Mouse (Mus musculus) CH12.LX (cell line): ENCODE data around the gene Rcc1l. TPM values are rescaled to one million over a fixed set of nuclear protein-coding genes. Genes with fewer than 3 reads are reported as not detected.

Source experiments
- DNase-seq: peaks from one replicate; pipeline ENCODE4 v3.0.0-alpha.2; 2013; ENCODE audit errors: extremely low read depth
- H3K27ac ChIP-seq: 2 replicates; pipeline ENCODE4 v1.5.1; 2012; ENCODE audit warnings: low read depth, mild to moderate bottlenecking, control low read depth, moderate library complexity; ENCODE audit not compliant: insufficient read depth
- H3K27me3 ChIP-seq: replicated peaks from 2 replicates; pipeline ENCODE3; 2012; ENCODE audit warnings: inconsistent platforms
- H3K36me3 ChIP-seq, 2 experiments: replicated peaks in 1 of 2; 2 replicates each; pipeline versions ENCODE3 to v1.6.1; 2012; ENCODE audit warnings: inconsistent platforms in 1 of 2, low read length in 1 of 2, mild to moderate bottlenecking in 1 of 2, mixed read lengths in 1 of 2, moderate library complexity in 1 of 2; ENCODE audit not compliant: control insufficient read depth in 1 of 2, insufficient read depth in 1 of 2
- H3K4me1 ChIP-seq, 2 experiments: 2 replicates each; pipeline ENCODE4 v1.6.1; 2012; ENCODE audit warnings: inconsistent platforms in 1 of 2, moderate library complexity in 1 of 2; ENCODE audit not compliant: insufficient read depth in 2 of 2, control insufficient read depth in 1 of 2
- H3K4me2 ChIP-seq: 2 replicates; pipeline ENCODE4 v1.6.1; 2012; ENCODE audit warnings: low read depth, mild to moderate bottlenecking, control low read depth; ENCODE audit not compliant: poor library complexity, insufficient read depth, severe bottlenecking
- H3K4me3 ChIP-seq, 3 experiments: fragments of 150-350 bp in 1 of 3; sonication (generic) in 1 of 3; replicated peaks in 1 of 3; 2 replicates each; pipeline versions ENCODE3 to v1.5.1; 2011 to 2012; ENCODE audit warnings: low read depth in 2 of 3, low read length in 2 of 3, mild to moderate bottlenecking in 2 of 3, moderate library complexity in 2 of 3, control low read depth in 1 of 3, improper control_type of control experiment in 1 of 3, inconsistent platforms in 1 of 3, mixed read lengths in 1 of 3; ENCODE audit not compliant: poor library complexity in 1 of 3
- H3K79me2 ChIP-seq: replicated peaks from 2 replicates; pipeline ENCODE4 v1.6.1; 2012; ENCODE audit warnings: mild to moderate bottlenecking, moderate library complexity; ENCODE audit not compliant: control insufficient read depth, poor library complexity, insufficient read depth, severe bottlenecking; ENCODE audit errors: extremely low read depth
- H3K9ac ChIP-seq: 2 replicates; pipeline ENCODE4 v1.6.1; 2012; ENCODE audit warnings: low read depth, mild to moderate bottlenecking, control low read depth, moderate library complexity; ENCODE audit not compliant: insufficient read depth
- H3K9me3 ChIP-seq: replicated peaks from 2 replicates; pipeline ENCODE3; 2012; ENCODE audit warnings: low read length, inconsistent platforms, mixed read lengths
- BHLHE40 ChIP-seq: IDR thresholded peaks from 2 replicates; pipeline ENCODE4 v1.6.1; 2011; ENCODE audit warnings: mild to moderate bottlenecking, low read depth, low read length, improper control_type of control experiment
- CHD1 ChIP-seq: IDR thresholded peaks from 2 replicates; pipeline ENCODE4 v1.6.1; 2012; ENCODE audit warnings: low read depth, low read length, improper control_type of control experiment, inconsistent platforms
- CTCF ChIP-seq, 2 experiments: IDR thresholded peaks in 1 of 2; conservative IDR thresholded peaks in 1 of 2; 2 replicates each; pipeline ENCODE4 v1.5.1; 2011 to 2012; ENCODE audit warnings: low read depth in 2 of 2, low read length in 2 of 2, improper control_type of control experiment in 1 of 2, inconsistent platforms in 1 of 2, mild to moderate bottlenecking in 1 of 2, moderate library complexity in 1 of 2
- E2F4 ChIP-seq: IDR thresholded peaks from 2 replicates; pipeline ENCODE4 v1.6.1; 2011; ENCODE audit warnings: low read depth, low read length, improper control_type of control experiment; ENCODE audit not compliant: insufficient replicate concordance
- EP300 ChIP-seq: IDR thresholded peaks from 2 replicates; pipeline ENCODE4 v1.6.1; 2011; ENCODE audit warnings: low read length, improper control_type of control experiment
- GABPA ChIP-seq: IDR thresholded peaks from 2 replicates; pipeline ENCODE4 v1.6.1; 2012; ENCODE audit warnings: low read depth, low read length, improper control_type of control experiment, inconsistent platforms; ENCODE audit not compliant: insufficient replicate concordance
- IRF4 ChIP-seq: IDR thresholded peaks from 2 replicates; pipeline ENCODE4 v1.6.1; 2014; ENCODE audit warnings: low read depth, mild to moderate bottlenecking, inconsistent platforms, low read length, improper control_type of control experiment
- JUN ChIP-seq: IDR thresholded peaks from 2 replicates; pipeline ENCODE4 v1.6.1; 2011; ENCODE audit warnings: low read depth, mild to moderate bottlenecking, low read length, improper control_type of control experiment, moderate library complexity; ENCODE audit not compliant: insufficient read depth
- MAFK ChIP-seq: IDR thresholded peaks from 2 replicates; pipeline ENCODE4 v1.6.1; 2011; ENCODE audit warnings: low read length, improper control_type of control experiment; ENCODE audit not compliant: insufficient replicate concordance
- MAX ChIP-seq: IDR thresholded peaks from 2 replicates; pipeline ENCODE4 v1.6.1; 2011; ENCODE audit warnings: low read length, improper control_type of control experiment
- MAZ ChIP-seq: IDR thresholded peaks from 2 replicates; pipeline ENCODE4 v1.6.1; 2012; ENCODE audit warnings: low read depth, mild to moderate bottlenecking, inconsistent platforms, low read length, improper control_type of control experiment, moderate library complexity
- MEF2A ChIP-seq: IDR thresholded peaks from 2 replicates; pipeline ENCODE4 v1.6.1; 2014; ENCODE audit warnings: low read depth, mild to moderate bottlenecking, inconsistent platforms, low read length, improper control_type of control experiment, borderline replicate concordance
- NELFE ChIP-seq: IDR thresholded peaks from 2 replicates; pipeline ENCODE4 v1.6.1; 2011; ENCODE audit warnings: low read depth, low read length, improper control_type of control experiment
- PAX5 ChIP-seq: IDR thresholded peaks from 2 replicates; pipeline ENCODE4 v1.6.1; 2012; ENCODE audit warnings: low read length, inconsistent platforms, mixed read lengths
- POLR2A ChIP-seq: IDR thresholded peaks from 2 replicates; pipeline ENCODE4 v1.6.1; 2011; ENCODE audit warnings: low read depth, mild to moderate bottlenecking, improper control_type of control experiment, low read length
- POLR2AphosphoS2 ChIP-seq: IDR thresholded peaks from 2 replicates; pipeline ENCODE4 v1.6.1; 2011; ENCODE audit warnings: low read depth, low read length, improper control_type of control experiment
- RAD21 ChIP-seq: IDR thresholded peaks from 2 replicates; pipeline ENCODE4 v1.6.1; 2011; ENCODE audit warnings: low read depth, mild to moderate bottlenecking, low read length, improper control_type of control experiment, moderate library complexity
- SMC3 ChIP-seq: IDR thresholded peaks from 2 replicates; pipeline ENCODE4 v1.6.1; 2011; ENCODE audit warnings: low read depth, low read length, improper control_type of control experiment
- TBP ChIP-seq: conservative IDR thresholded peaks from 2 replicates; pipeline ENCODE4 v1.6.1; 2011; ENCODE audit warnings: low read depth, low read length, improper control_type of control experiment
- UBTF ChIP-seq: IDR thresholded peaks from 2 replicates; pipeline ENCODE4 v1.6.1; 2012; ENCODE audit warnings: low read depth, mild to moderate bottlenecking, inconsistent platforms, low read length, improper control_type of control experiment, moderate library complexity
- USF1 ChIP-seq: IDR thresholded peaks from 2 replicates; pipeline ENCODE4 v1.6.1; 2014; ENCODE audit warnings: low read depth, mild to moderate bottlenecking, inconsistent platforms, low read length, improper control_type of control experiment
- ZKSCAN1 ChIP-seq: IDR thresholded peaks from 2 replicates; pipeline ENCODE4 v1.6.1; 2012; ENCODE audit warnings: low read depth, inconsistent platforms, low read length, improper control_type of control experiment, borderline replicate concordance
- ZNF384 ChIP-seq: IDR thresholded peaks from 2 replicates; pipeline ENCODE4 v1.6.1; 2012; ENCODE audit warnings: low read depth, low read length, improper control_type of control experiment, inconsistent platforms
- dilution Hi-C: fragments of 300-500 bp; cut with MboI; formaldehyde crosslinking; loops from 2 replicates; pipeline ENCODE4 v1.14.3; 2020; ENCODE audit warnings: low sequenced_read_pairs; ENCODE audit not compliant: extremely low pct_unique_long_range_greater_than_20kb, extremely low pct_ligation_motif_present
- in situ Hi-C: fragments of 300-500 bp; cut with MboI; formaldehyde crosslinking; loops from 3 replicates; pipeline ENCODE4 v1.14.3; 2019; ENCODE audit warnings: low sequenced_read_pairs, low pct_ligation_motif_present, low pct_unique_long_range_greater_than_20kb, mixed read lengths
- polyA plus RNA-seq: library from polyadenylated mRNA; unstranded; fragments of >175 nt; gene quantifications from 2 replicates; pipeline ENCODE4 v1.2.1, GENCODE M21; 2012; ENCODE audit warnings: low read depth; ENCODE audit not compliant: insufficient read length
- total RNA-seq, 2 experiments: library from RNA; depleted of rRNA; stranded (reverse); fragments of 300-350 nt in 1 of 2; fragments of >200 nt in 1 of 2; gene quantifications; 2 replicates each; pipeline ENCODE4 v1.2.3; 2012 to 2014

The Rcc1l gene
- total and polyA plus RNA-seq, 3 experiments: 24.6 to 42.7 (median 31.0) TPM

- no peak for TF ChIP-seq NELFE
- TF ChIP-seq SMC3: peak; percentile 37
- TF ChIP-seq CTCF (conservative IDR thresholded peaks at IDR 0.05 in 1 of 2, IDR thresholded peaks at IDR 0.05 in 1 of 2; ENCODE audit: low read depth in 2 of 2, low read length in 2 of 2): peak in 1 of 2 experiments; percentile 53; a peak in 2 of 4 replicates
- peak; percentile 21 for TF ChIP-seq RAD21
- TF ChIP-seq, all 38 proteins: peak for 3
- Histone ChIP-seq H3K9me3 (peaks cover 20% of the 10 kb centered on the region), H3K27ac (no peak overlapping the region)
Measured at GRCm38 (mm10) chr5:134139429-134139828, 37.1 kb downstream of the Rcc1l start.

GRCm38 (mm10) chr5:134137933-134138332 is 38.6 kb downstream of the Rcc1l start:
- in situ Hi-C loops (no loop called here), dilution Hi-C loops (no loop called here)
- no peak overlapping the region for H3K4me2 ChIP-seq

More at GRCm38 (mm10) chr5:134139429-134139828, 37.1 kb downstream of the Rcc1l start:
- H3K79me2 ChIP-seq: no peaks in the 10 kb centered on the region
- H3K36me3 ChIP-seq: peaks cover 5 to 29% of the 10 kb centered on the region in 2 experiments
- peaks cover 8 to 64% of the 10 kb centered on the region in 2 experiments for H3K4me1 ChIP-seq
- DNase-seq: peak; percentile 75
- no peak overlapping the region for H3K4me2 ChIP-seq
- dilution Hi-C loops: no loop called here
- H3K9ac ChIP-seq: no peak overlapping the region
- no peak overlapping the region for H3K4me3 ChIP-seq
- in situ Hi-C loops: no loop called here
- H3K27me3 ChIP-seq: no peaks in the 10 kb centered on the region

GRCm38 (mm10) chr5:134136022-134136421 is 40.6 kb downstream of the Rcc1l start:
- no peak for DNase-seq
- H3K4me3 ChIP-seq: no peak overlapping the region
- peaks cover 23% of the 10 kb centered on the region for H3K9me3 ChIP-seq
- no peaks in the 10 kb centered on the region for H3K79me2 ChIP-seq
- no peaks in the 10 kb centered on the region for H3K27me3 ChIP-seq
- no peak overlapping the region for H3K9ac ChIP-seq
- no peak for TF ChIP-seq IRF4
- no peak for TF ChIP-seq RAD21
- TF ChIP-seq TBP: no peak
- TF ChIP-seq USF1: no peak
- no peak for TF ChIP-seq SMC3
- no peak for TF ChIP-seq MEF2A
- TF ChIP-seq E2F4: no peak
- TF ChIP-seq MAZ: no peak
- no peak for TF ChIP-seq JUN
- no peak for TF ChIP-seq POLR2AphosphoS2
- TF ChIP-seq CTCF (conservative IDR thresholded peaks at IDR 0.05 in 1 of 2, IDR thresholded peaks at IDR 0.05 in 1 of 2; ENCODE audit: low read depth in 2 of 2, low read length in 2 of 2): no peak
- TF ChIP-seq PAX5: no peak
- no peak for TF ChIP-seq MAFK
- no peak for TF ChIP-seq BHLHE40
- no peak for TF ChIP-seq GABPA
- TF ChIP-seq NELFE: no peak
- no peak for TF ChIP-seq UBTF
- TF ChIP-seq MAX: no peak
- TF ChIP-seq ZKSCAN1: no peak
- no peak for TF ChIP-seq POLR2A
- TF ChIP-seq, all 38 proteins: peak for 0
- dilution Hi-C loops (no loop called here), in situ Hi-C loops (no loop called here)
- Histone ChIP-seq H3K27ac (no peak overlapping the region), H3K36me3 (peaks cover 5 to 31% of the 10 kb centered on the region in 2 experiments), H3K4me2 (no peak overlapping the region), H3K4me1 (peaks cover 7 to 52% of the 10 kb centered on the region in 2 experiments)

More at GRCm38 (mm10) chr5:134137933-134138332, 38.6 kb downstream of the Rcc1l start:
- Histone ChIP-seq H3K79me2 (no peaks in the 10 kb centered on the region), H3K27me3 (no peaks in the 10 kb centered on the region), H3K4me1 (peaks cover 4 to 58% of the 10 kb centered on the region in 2 experiments), H3K27ac (no peak overlapping the region), H3K36me3 (peaks cover 5 to 34% of the 10 kb centered on the region in 2 experiments), H3K9ac (no peak overlapping the region), H3K4me3 (no peak overlapping the region), H3K9me3 (peaks cover 23% of the 10 kb centered on the region)
- TF ChIP-seq MAZ: peak; percentile 27; the same call in 1 of the 2 replicates
- TF ChIP-seq UBTF: no peak
- no peak for TF ChIP-seq CHD1
- no peak for TF ChIP-seq BHLHE40
- peak; percentile 59 for TF ChIP-seq ZNF384
- no peak for TF ChIP-seq TBP
- TF ChIP-seq EP300: peak; percentile 42; the same call in 1 of the 2 replicates
- peak; percentile 80 for DNase-seq
